Mouse (Mus musculus) lung, postnatal 4 days (tissue): ENCODE measurements around the gene Lamc2.

Source experiments
- DNase-seq, 2 experiments: peaks; one replicate each; pipeline ENCODE4 v3.0.0; 2021

Gene Lamc2

DNA sequence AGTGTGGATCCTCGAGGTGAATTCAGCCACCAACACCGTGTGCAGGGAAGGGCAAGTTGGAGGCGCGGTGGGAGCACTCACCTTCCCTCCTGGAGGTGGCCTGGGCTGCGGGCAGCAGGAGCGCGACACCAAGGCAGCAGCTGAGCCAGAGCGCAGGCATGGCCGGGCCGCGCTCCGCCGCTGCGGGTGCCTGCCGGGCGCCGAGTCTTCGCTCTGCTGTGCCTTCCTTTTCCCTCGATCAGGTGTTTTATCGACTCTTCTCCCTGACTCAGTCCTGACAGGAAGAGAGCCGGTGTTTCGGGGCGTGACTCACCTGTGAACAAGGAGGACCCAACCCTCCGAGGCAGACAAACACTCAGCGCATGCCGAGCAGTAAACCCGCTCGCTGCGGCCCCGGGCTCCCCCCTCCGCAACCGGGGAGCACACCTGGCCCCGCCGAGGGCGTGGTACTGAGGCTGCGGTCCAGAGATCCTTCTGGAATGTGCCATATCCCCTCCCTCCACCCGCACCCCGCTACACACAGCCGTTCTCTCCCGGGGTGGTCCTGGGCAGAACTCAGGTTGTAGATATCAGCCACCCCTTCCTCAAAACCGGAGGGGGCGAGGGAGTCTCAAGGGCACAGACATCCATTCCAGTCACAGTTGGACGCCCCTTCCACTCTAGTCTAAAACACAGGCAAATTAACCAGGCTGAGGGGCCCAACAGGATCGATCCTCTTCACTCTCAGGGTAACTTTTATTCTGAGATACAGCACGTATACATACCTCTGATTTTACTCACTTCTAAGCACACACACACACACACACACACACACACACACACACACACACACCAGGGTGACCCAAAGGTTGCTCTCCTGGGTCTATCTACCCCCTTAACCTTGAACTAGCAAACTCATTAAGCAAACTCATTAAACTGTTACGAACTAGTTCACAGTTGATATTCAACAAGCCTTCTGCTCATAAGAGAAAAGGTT is at the start of gene Lamc2:
TSS of gene Lamc2 (minus strand) at position 620 of the 976 bp plus-strand sequence.
- DNase-seq: peak; percentile 65 to 82

DNA sequence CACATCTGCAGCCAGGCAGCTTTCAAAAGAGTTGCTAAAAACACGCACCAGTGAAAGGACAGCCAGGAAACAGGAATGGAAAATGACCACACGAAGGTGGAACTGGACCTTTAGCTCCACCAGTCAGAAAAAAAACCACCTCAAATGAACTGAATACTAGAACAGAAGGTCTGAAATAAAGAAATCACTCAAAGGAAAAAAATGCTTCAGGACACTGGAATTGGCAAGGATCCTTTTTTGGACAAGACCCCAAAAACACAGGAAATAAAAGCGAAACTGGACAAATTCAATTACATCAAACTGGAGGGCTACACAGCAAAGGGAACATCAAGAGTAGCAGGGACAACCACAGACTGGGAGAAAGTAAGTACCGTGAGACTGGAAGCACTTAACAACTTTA is 49.3 kb upstream of the Lamc2 start:
- DNase-seq: no peak

DNA sequence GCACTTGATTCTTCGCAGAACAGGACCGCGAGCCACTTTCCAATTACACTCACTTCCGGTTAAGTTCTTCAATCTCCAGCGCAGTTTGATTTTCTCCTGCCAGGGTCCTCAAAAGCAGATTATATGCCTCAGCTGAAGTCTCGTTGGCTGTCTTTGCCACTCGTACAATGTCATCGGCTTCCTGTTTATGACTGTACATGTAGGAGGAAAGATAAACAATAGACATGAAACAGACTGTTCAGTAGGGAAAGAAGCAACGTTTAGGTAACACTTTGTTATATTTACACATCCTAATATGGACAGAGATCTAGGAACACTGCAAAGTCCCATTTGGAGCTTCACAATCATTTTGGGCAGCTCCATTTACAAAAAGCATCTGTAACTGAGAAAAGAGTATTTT is 45.4 kb upstream of the Lamc2 start:
- no peak for DNase-seq

GRCm38 (mm10) chr1:153227916-153228315 is 41.7 kb upstream of the Lamc2 start:
- DNase-seq: peak in 1 of 2 experiments; percentile 58

GRCm38 (mm10) chr1:153227096-153227495 is 40.8 kb upstream of the Lamc2 start:
- DNase-seq: no peak

DNA sequence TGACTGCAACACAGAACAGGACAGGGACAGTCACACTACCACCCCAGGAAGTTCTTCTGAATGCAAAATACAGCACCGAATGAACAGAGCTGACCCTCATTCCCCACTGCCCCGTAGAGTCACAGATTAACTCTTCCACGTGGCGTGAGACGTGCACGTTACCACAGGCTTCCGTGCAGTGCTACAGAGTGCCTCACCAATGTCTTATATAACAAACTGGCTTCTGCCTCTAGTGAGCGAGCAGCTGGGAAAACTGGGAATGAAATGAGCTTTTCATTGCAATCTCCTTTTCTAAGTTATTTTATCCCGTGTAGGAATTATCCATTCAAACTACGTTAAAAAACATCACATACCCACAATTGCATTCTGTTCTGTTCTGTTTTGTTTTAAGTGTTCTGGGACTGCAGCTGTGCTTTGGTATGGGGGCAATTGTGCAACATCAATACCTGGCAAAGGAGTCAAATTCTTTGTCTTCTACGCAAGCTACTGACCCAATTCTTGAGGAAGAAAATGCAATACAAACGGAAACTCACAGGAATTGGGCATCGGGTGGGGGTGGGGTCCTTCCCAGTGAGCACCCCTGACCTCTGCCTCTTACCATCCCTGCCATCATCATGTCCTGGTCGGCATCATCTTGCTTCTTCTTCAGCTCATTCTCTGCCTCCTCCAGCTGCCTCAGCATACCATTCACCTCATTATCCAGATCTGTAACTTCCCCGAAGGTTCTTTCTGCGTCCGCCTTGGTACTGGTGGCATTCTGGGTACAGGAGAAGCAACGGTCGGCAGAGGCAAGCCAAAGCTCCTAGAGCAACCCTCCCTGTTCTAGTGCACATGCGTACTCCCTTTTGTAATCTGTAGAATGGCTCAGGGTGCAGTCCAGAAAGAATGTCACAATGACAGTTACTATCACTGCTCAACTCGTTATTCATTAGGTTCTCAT is 39.8 kb upstream of the Lamc2 start:
- DNase-seq: peak in 1 of 2 experiments; percentile 46

DNA sequence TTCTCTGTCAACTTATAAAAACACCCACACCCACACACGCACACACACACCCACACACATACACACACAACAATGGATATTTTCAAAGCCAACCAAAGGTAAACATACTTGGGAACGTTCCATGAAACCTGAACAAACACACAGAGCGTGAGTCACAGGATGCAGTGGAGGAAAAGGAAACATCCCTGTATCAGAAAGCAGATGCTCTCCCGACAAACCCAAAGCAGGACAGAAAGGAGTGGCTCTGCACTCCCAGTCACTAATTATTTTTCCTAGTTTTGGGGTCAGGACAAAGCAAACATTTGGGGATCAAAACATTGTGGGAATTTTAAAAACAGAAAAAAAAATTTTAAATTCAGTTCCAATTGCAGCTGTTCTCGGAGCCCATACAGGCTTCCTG is 38.1 kb upstream of the Lamc2 start:
- no peak for DNase-seq

- no peak for DNase-seq
Observed at GRCm38 (mm10) chr1:153219376-153219775, 33.1 kb upstream of the Lamc2 start.

GRCm38 (mm10) chr1:153216516-153216915 is 30.3 kb upstream of the Lamc2 start:
- DNase-seq: no peak

GRCm38 (mm10) chr1:153215676-153216075 is 29.4 kb upstream of the Lamc2 start:
- no peak for DNase-seq

DNA sequence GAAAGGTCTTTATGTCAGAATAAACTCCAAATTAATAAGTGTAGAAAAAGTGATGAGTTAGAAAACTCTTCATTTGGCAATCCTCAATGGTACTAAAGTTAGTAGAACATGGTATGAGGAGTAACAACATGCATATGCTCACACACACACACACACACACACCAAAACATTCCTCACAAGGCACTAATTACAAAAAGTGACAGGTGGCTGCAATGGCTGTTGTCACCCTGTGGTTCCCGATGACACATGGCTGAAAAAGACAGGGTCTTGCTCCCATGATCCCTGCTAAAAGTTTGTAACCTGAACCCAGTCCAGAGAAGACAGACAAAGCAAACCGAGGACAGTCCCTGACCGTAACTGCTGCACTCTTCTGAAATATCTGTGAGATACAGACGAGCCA is 24.7 kb upstream of the Lamc2 start:
- DNase-seq: no peak

DNA sequence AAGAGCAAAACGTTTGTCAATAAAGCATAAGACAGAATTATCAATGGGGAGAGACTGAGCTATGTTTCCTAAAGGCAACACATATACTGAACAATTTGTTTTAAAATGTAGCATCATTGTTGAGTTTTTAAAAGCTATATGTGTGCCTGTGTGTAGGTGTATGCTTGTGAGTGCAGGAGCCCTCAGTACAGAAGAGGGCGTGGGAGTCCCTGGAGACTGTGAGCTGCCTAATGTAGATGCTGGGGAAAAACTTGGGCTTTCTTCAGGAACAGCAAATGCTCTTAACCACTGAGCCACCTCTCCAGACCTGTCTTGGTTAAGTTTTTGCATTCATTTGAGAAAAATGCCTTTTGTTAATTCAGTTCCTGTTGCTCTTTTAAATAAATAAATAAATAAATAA is 24.0 kb upstream of the Lamc2 start:
- no peak for DNase-seq

DNA sequence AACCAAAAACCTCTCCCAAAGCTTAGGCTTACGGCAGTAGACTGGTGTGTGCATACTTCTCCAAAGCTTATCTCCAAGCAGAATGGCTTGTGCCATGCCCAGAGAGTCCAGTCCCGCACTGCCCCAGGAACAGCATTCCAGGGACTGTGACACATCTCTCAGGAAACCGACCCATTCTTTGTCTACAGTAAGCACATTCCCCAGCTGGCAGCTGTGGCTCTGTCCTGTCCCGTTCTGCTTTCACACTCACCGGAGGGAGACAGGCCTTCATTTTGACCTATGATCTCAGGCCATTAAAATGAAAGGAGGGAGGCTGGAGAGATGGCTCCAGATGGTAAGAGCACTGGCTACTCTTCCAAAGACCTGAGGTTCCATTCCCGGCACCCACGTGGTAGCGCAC is 15.9 kb upstream of the Lamc2 start:
- peak in 1 of 2 experiments; percentile 42 for DNase-seq

- DNase-seq: no peak
Observed at GRCm38 (mm10) chr1:153201448-153201847, 15.2 kb upstream of the Lamc2 start.

DNA sequence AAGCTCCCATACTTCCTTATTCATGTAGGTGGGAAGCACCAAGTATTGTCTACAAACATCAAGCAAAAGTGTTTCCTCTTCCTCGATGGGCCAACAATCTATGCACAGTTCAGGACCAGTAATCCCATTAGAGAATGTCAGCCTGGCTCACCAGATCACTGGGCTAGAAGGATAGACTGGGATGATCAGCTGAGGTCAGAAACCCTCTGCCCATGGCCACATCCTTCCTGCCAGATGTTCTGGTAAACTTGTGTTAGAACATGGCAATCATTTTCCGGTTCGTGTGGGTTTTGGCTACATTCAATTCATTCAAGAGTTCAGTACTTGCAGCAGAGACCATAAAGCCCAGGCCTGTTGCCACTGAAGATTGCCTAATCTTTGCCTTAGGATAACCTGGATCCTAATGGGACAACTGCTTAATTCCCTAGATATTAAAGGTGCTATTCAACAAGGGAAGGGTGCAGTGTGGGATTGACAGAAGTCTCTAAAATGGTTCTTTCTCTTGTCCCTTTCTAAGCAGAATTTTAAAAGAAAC is 11.1 kb upstream of the Lamc2 start:
- DNase-seq: no peak

DNA sequence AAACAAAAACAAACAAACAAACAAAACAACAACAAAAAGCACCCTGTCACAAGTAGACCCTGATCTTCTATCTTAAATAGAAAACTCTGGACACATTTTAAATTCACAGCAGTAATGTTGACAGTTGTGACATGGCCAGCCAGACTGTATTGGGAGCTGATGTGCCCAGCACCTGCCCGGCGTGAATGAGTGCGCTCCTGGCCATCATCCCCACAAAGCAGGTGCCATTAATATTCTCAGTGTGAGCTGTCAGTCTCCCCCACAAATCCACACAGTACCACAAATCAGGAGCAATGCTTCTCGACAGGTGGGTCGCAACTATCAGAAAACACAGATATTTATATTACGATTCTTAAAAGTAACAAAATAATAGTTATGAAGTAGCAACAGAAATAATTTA is 6.7 kb upstream of the Lamc2 start:
- no peak for DNase-seq

- no peak for DNase-seq
Observed at GRCm38 (mm10) chr1:153192379-153192778, 6.1 kb upstream of the Lamc2 start.

DNA sequence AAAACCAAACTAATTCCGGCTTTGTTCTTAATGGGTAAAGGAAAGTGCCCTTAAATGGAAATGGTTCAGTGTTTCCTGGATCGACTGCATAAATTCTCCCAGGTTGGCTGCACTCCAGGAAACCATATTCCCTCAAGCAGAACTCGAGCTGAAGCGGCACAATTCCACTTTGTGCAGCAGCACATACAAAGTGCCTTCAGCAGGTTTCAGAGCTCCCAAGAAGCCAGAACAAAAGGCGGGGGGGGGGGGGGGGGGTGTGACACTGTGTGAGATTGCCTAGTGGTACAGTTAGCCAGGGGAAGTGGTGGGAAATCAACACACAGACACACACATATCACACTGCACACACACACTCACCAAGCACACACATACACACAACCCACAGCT is 5.7 kb upstream of the Lamc2 start:
- peak; percentile 57 to 69 for DNase-seq

DNA sequence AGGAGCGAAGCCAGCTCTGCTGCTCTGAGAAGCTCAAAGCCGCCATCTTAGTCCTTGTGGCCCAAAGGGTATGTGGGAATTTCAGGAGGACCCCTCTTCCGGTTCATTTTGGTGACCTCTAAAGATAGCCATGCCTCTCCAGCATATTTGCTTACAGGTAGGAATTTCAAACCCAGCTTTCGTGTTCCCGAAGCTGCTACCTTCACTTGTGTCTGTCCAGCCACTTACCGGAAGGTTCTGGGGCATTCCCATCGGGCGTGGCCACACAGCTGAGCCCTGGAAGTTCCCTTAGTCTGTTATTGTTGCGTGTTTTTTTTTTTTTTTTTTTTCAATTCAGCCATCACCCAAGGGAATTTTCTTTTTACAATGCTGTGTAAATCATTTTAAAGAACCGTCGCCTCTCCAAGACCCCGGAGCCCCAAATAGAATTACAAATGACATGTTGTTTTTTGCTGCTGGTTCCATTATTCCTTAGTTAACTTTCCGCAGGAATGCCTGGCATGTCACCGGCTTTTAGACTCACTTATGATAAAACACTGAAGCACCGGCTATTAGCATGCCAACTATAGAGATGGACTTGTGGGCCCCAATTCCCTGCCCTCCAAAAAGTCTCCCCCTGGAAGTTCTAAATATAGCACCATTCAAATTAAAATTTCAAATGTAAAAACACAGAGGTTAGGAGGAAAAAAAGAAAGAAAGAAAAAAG is 5.1 kb upstream of the Lamc2 start:
- peak in 1 of 2 experiments; percentile 45 for DNase-seq

DNA sequence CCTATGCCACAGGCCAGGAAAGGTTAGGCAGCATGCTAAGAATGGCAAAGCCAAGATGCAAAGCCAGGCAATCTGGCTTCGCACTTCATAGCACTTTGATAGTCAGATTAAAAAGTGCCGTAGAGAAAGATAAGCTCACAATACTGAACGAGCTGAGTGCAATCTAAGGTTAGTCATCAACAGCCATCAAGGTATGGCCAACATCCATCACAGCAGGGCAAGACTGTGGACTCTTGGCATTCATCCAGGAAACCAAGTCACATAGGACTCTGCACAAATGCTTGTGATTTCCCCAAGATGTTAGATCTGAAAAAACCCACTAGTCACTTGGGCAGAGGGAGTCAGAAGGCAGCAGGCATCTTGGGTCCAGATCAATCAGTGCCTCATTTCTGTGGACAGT is 1.8 kb upstream of the Lamc2 start:
- DNase-seq: no peak

DNA sequence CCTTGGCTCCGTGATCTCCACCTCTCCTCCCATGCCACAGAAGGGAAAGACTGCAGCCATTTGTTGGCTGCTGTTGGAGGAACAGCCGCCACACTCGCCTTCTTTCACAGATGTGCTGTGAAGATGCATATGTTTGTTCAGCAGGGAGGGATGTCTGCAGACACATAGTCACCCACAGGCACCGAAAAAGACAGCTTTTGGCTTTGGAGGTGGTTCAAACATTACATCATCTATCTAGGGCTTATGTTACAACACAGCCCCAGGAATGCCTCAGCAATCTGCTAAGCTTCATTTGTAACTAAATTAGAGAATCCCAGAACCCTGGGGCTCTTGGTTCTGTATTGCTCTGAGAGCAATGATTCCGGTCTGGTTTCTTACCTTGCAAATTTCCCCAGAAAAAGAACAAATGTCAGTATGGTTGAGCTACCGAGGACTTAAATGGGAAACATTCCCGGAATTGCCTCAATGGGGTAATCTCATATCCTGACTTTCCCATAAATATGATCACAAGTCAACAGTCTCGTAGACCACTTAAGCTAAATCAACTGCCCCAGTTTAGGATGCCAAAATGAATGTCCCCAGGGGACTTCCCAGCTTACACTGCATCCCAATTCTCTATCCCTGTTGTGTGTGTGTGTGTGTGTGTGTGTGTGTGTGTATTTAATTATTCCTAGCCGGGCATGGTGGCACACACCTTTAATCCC is 5.5 kb downstream of the Lamc2 start:
- peak in 1 of 2 experiments; percentile 38 for DNase-seq

GRCm38 (mm10) chr1:153180160-153180559 is 6.1 kb downstream of the Lamc2 start:
- DNase-seq: no peak
